Mouse (Mus musculus): ENCODE results near the gene Hsph1. TPM values are rescaled to one million over a fixed set of nuclear protein-coding genes. Genes with fewer than 3 reads are reported as not detected.

Hsph1 gene
- polyA plus RNA-seq, 1 experiment: 40.2 TPM

- H3K27ac ChIP-seq (replicated peaks; ENCODE audit: low read depth, low read length): no peak overlapping the region
- peaks cover 8% of the 10 kb centered on the region; the same call in 1 of the 2 replicates for H3K4me1 ChIP-seq (ENCODE audit: control insufficient read depth, insufficient read depth, insufficient read length, low read length)
- H3K4me3 ChIP-seq (ENCODE audit: insufficient read depth, low read depth, low read length): no peak overlapping the region
These were observed 50.9 kb downstream of the Hsph1 start for GRCm38 (mm10) chr5:149585231-149585630.

- H3K4me3 ChIP-seq (ENCODE audit: insufficient read depth, low read depth, low read length): no peak overlapping the region
- H3K4me1 ChIP-seq (ENCODE audit: control insufficient read depth, insufficient read depth, insufficient read length, low read length): peaks cover 8% of the 10 kb centered on the region; the same call in 1 of the 2 replicates
- H3K27ac ChIP-seq (replicated peaks; ENCODE audit: low read depth, low read length): no peak overlapping the region
These were observed 52.0 kb downstream of the Hsph1 start for GRCm38 (mm10) chr5:149584154-149584655.

GRCm38 (mm10) chr5:149583507-149583906, 52.7 kb downstream of the Hsph1 start:
- Histone ChIP-seq H3K27ac (replicated peaks; ENCODE audit: low read depth, low read length) (no peak overlapping the region), H3K4me3 (ENCODE audit: insufficient read depth, low read depth, low read length) (no peak overlapping the region), H3K4me1 (ENCODE audit: control insufficient read depth, insufficient read depth, insufficient read length, low read length) (peaks cover 5% of the 10 kb centered on the region; the same call in 1 of the 2 replicates)

- Histone ChIP-seq H3K4me1 (ENCODE audit: control insufficient read depth, insufficient read depth, insufficient read length, low read length) (peaks cover 3% of the 10 kb centered on the region; the same call in 1 of the 2 replicates), H3K27ac (replicated peaks; ENCODE audit: low read depth, low read length) (no peak overlapping the region), H3K4me3 (ENCODE audit: insufficient read depth, low read depth, low read length) (no peak overlapping the region)
These were observed 53.4 kb downstream of the Hsph1 start for GRCm38 (mm10) chr5:149582642-149583262.

GRCm38 (mm10) chr5:149577449-149577848, 58.7 kb downstream of the Hsph1 start:
- no peak overlapping the region for H3K4me3 ChIP-seq (ENCODE audit: insufficient read depth, low read depth, low read length)
- no peak overlapping the region for H3K27ac ChIP-seq (replicated peaks; ENCODE audit: low read depth, low read length)
- no peaks in the 10 kb centered on the region for H3K4me1 ChIP-seq (ENCODE audit: control insufficient read depth, insufficient read depth, insufficient read length, low read length)

GRCm38 (mm10) chr5:149576977-149577376, 59.2 kb downstream of the Hsph1 start:
- H3K4me1 ChIP-seq (ENCODE audit: control insufficient read depth, insufficient read depth, insufficient read length, low read length): no peaks in the 10 kb centered on the region
- H3K4me3 ChIP-seq (ENCODE audit: insufficient read depth, low read depth, low read length): no peak overlapping the region
- H3K27ac ChIP-seq (replicated peaks; ENCODE audit: low read depth, low read length): no peak overlapping the region

GRCm38 (mm10) chr5:149568993-149569392, 67.2 kb downstream of the Hsph1 start:
- Histone ChIP-seq H3K4me1 (ENCODE audit: control insufficient read depth, insufficient read depth, insufficient read length, low read length) (no peaks in the 10 kb centered on the region), H3K27ac (replicated peaks; ENCODE audit: low read depth, low read length) (no peak overlapping the region), H3K4me3 (ENCODE audit: insufficient read depth, low read depth, low read length) (no peak overlapping the region)

GRCm38 (mm10) chr5:149566957-149567356, 69.2 kb downstream of the Hsph1 start:
- Histone ChIP-seq H3K27ac (replicated peaks; ENCODE audit: low read depth, low read length) (no peak overlapping the region), H3K4me3 (ENCODE audit: insufficient read depth, low read depth, low read length) (no peak overlapping the region), H3K4me1 (ENCODE audit: control insufficient read depth, insufficient read depth, insufficient read length, low read length) (no peaks in the 10 kb centered on the region)

- Histone ChIP-seq H3K4me1 (ENCODE audit: control insufficient read depth, insufficient read depth, insufficient read length, low read length) (no peaks in the 10 kb centered on the region), H3K4me3 (ENCODE audit: insufficient read depth, low read depth, low read length) (no peak overlapping the region), H3K27ac (replicated peaks; ENCODE audit: low read depth, low read length) (no peak overlapping the region)
These were observed 70.2 kb downstream of the Hsph1 start for GRCm38 (mm10) chr5:149566026-149566425.

Other genes with a start within 250 kb of the Hsph1 start
- 6.2 and 12.4 TPM in 2 replicates for gene Medag, start 224.6 kb downstream of the Hsph1 start, polyA plus RNA-seq (2012; ENCODE audit: insufficient read depth, insufficient read length, missing spikeins)
- gene Tex26, start 196.7 kb downstream of the Hsph1 start, polyA plus RNA-seq (2012; ENCODE audit: insufficient read depth, insufficient read length, missing spikeins): not detected in 2 replicates
- gene Wdr95, start 107.7 kb downstream of the Hsph1 start, polyA plus RNA-seq (2012; ENCODE audit: insufficient read depth, insufficient read length, missing spikeins): not detected in 2 replicates
- 12.9 and 15.2 TPM in 2 replicates for gene B3glct, start 41.9 kb upstream of the Hsph1 start, polyA plus RNA-seq (2012; ENCODE audit: insufficient read depth, insufficient read length, missing spikeins)

Data from brown adipose tissue, adult 24 weeks (tissue).